19 mouse cellular contexts compared by ENCODE assay signal in genomic region chr13:71631447-71631846, GRCm38 (mm10).
DNase-seq lines count a peak whose midpoint lies in the region; ATAC-seq and TF ChIP-seq lines count a peak whose summit lies in the region.
"Had no signal": no experiment of that assay in that cellular context is flagged by ENCODE, and none has a peak within 500 bp of the region (broad histone marks: within the 10 kb centered on the region; RNA-seq: fewer than 3 reads in every experiment).

No protein-coding gene starts in this region.

- H3K9ac ChIP-seq in hindbrain, postnatal 0 days (replicated peaks; ENCODE audit: low read length) = no peak overlapping the region
- no peak overlapping the region for H3K9ac ChIP-seq in hindbrain, embryonic 12.5 days
- H3K9ac ChIP-seq in lung, postnatal 0 days (replicated peaks; ENCODE audit: low read depth) = no peak overlapping the region
- H3K9ac ChIP-seq in stomach, postnatal 0 days (ENCODE audit: low read length) = no peak overlapping the region
- H3K9ac ChIP-seq: embryonic facial prominence, embryonic 12.5 days; forebrain, postnatal 0 days; hindbrain, embryonic 15.5 days had no signal

- CTCF ChIA-PET in Patski (lab: Charles Lee) = no interaction called here

- no peaks in the 10 kb centered on the region for H3K9me3 ChIP-seq in hindbrain, postnatal 0 days (ENCODE audit: low read length)
- no peaks in the 10 kb centered on the region for H3K9me3 ChIP-seq in hindbrain, embryonic 12.5 days (replicated peaks)
- H3K9me3 ChIP-seq in lung, postnatal 0 days (ENCODE audit: low read length) = no peaks in the 10 kb centered on the region
- no peaks in the 10 kb centered on the region for H3K9me3 ChIP-seq in stomach, postnatal 0 days (ENCODE audit: control insufficient read depth, low read length)
- H3K9me3 ChIP-seq: embryonic facial prominence, embryonic 12.5 days; hindbrain, embryonic 10.5 days; hindbrain, embryonic 15.5 days had no signal

- no peak for ATAC-seq in hindbrain, postnatal 0 days
- ATAC-seq in hindbrain, embryonic 12.5 days (ENCODE audit: low FRiP score) = no peak
- ATAC-seq in lung, postnatal 0 days = no peak
- no peak for ATAC-seq in Patski
- ATAC-seq in stomach, postnatal 0 days (ENCODE audit: low FRiP score, low TSS enrichment) = no peak
- ATAC-seq: forebrain, postnatal 0 days; inflammation-experienced regulatory T-cells, adult 6 months had no signal

- no peaks in the 10 kb centered on the region for H3K4me1 ChIP-seq in hindbrain, postnatal 0 days (ENCODE audit: insufficient read depth, low read length)
- H3K4me1 ChIP-seq in hindbrain, embryonic 12.5 days = no peaks in the 10 kb centered on the region
- H3K4me1 ChIP-seq in lung, postnatal 0 days (ENCODE audit: insufficient read depth, low read depth, low read length) = no peaks in the 10 kb centered on the region
- no peaks in the 10 kb centered on the region for H3K4me1 ChIP-seq in stomach, postnatal 0 days (replicated peaks; ENCODE audit: control insufficient read depth, insufficient read depth)
- H3K4me1 ChIP-seq: embryonic facial prominence, embryonic 12.5 days; hindbrain, embryonic 15.5 days had no signal

- in situ Hi-C loops in Patski (cut with MboI; ENCODE audit: low pct_unique_long_range_greater_than_20kb) = no loop called here

- H3K27ac ChIP-seq in hindbrain, postnatal 0 days = no peak overlapping the region
- H3K27ac ChIP-seq in hindbrain, embryonic 12.5 days = no peak overlapping the region
- H3K27ac ChIP-seq in lung, postnatal 0 days (ENCODE audit: low read length) = no peak overlapping the region
- H3K27ac ChIP-seq in stomach, postnatal 0 days (replicated peaks) = no peak overlapping the region
- H3K27ac ChIP-seq: embryonic facial prominence, embryonic 12.5 days; hindbrain, embryonic 10.5 days; hindbrain, embryonic 15.5 days had no signal

- no peaks in the 10 kb centered on the region for H3K27me3 ChIP-seq in hindbrain, postnatal 0 days (ENCODE audit: insufficient read depth, low read length)
- H3K27me3 ChIP-seq in hindbrain, embryonic 12.5 days = peaks cover 21% of the 10 kb centered on the region
- no peaks in the 10 kb centered on the region for H3K27me3 ChIP-seq in lung, postnatal 0 days (replicated peaks; ENCODE audit: insufficient read depth, low read length)
- peaks cover 3% of the 10 kb centered on the region for H3K27me3 ChIP-seq in Patski
- H3K27me3 ChIP-seq in stomach, postnatal 0 days (ENCODE audit: control insufficient read depth, insufficient read depth, low read length) = no peaks in the 10 kb centered on the region
- H3K27me3 ChIP-seq: embryonic facial prominence, embryonic 12.5 days had no signal

- POLR2A ChIA-PET in Patski (lab: Charles Lee) = no interaction called here

- H3K4me2 ChIP-seq in hindbrain, postnatal 0 days (ENCODE audit: low read depth, low read length) = no peak overlapping the region
- no peak overlapping the region for H3K4me2 ChIP-seq in hindbrain, embryonic 12.5 days (replicated peaks)
- H3K4me2 ChIP-seq in lung, postnatal 0 days (replicated peaks; ENCODE audit: low read depth, low read length) = no peak overlapping the region
- no peak overlapping the region for H3K4me2 ChIP-seq in stomach, postnatal 0 days (replicated peaks; ENCODE audit: low read depth)
- H3K4me2 ChIP-seq: embryonic facial prominence, embryonic 12.5 days; hindbrain, embryonic 15.5 days had no signal

- 60% methylated on average over 2 of the region's 2 CpGs for WGBS in hindbrain, postnatal 0 days
- 49% methylated on average over 2 of the region's 2 CpGs for WGBS in hindbrain, embryonic 12.5 days
- 45% methylated on average over 2 of the region's 2 CpGs for WGBS in lung, postnatal 0 days
- 53% methylated on average over 2 of the region's 2 CpGs for WGBS in stomach, postnatal 0 days

- TF ChIP-seq EP300 in lung, postnatal 0 days (IDR thresholded peaks at IDR 0.05) = no peak
- TF ChIP-seq EP300 in stomach, postnatal 0 days (optimal IDR thresholded peaks at IDR 0.05) = no peak

- DNase-seq in hindbrain, postnatal 0 days (ENCODE audit: low spot score) = peak; percentile 23
- peak; percentile 23 for DNase-seq in lung, postnatal 0 days (ENCODE audit: low spot score)
- DNase-seq in lung, adult 18-20 months = no peak
- DNase-seq in Patski (ENCODE audit: low read depth, low spot score) = no peak
- no peak for DNase-seq in stomach, postnatal 0 days (ENCODE audit: low spot score)
- no peak for DNase-seq in yolk sac, embryonic 10.5 days (ENCODE audit: low spot score)
- DNase-seq: adrenal gland, postnatal 10 days; cerebellum, adult 11-12 months; cerebellum, adult 9-10 months; cerebellum, postnatal 25 days; forebrain, postnatal 0 days; gastrocnemius, postnatal 14 days; heart, postnatal 14 days had no signal

- peak; percentile 45 for TF ChIP-seq CTCF in hindbrain, postnatal 0 days (IDR thresholded peaks at IDR 0.05; ENCODE audit: low read depth)
- peak; percentile 34 for TF ChIP-seq CTCF in lung, postnatal 0 days (IDR thresholded peaks at IDR 0.05)
- peak; percentile 32 for TF ChIP-seq CTCF in Patski (IDR thresholded peaks at IDR 0.05)
- peak; percentile 36 for TF ChIP-seq CTCF in stomach, postnatal 0 days (IDR thresholded peaks at IDR 0.05; ENCODE audit: low read depth)

- no peaks in the 10 kb centered on the region for H3K36me3 ChIP-seq in hindbrain, postnatal 0 days (ENCODE audit: insufficient read depth, low read length)
- H3K36me3 ChIP-seq in hindbrain, embryonic 12.5 days = no peaks in the 10 kb centered on the region
- no peaks in the 10 kb centered on the region for H3K36me3 ChIP-seq in lung, postnatal 0 days (ENCODE audit: insufficient read depth, low read length)
- no peaks in the 10 kb centered on the region for H3K36me3 ChIP-seq in stomach, postnatal 0 days (ENCODE audit: control insufficient read depth, insufficient read depth, low read length)
- H3K36me3 ChIP-seq: embryonic facial prominence, embryonic 12.5 days; G1E; hindbrain, embryonic 10.5 days; hindbrain, embryonic 15.5 days had no signal

- H3K4me3 ChIP-seq in hindbrain, postnatal 0 days (ENCODE audit: low read length) = no peak overlapping the region
- H3K4me3 ChIP-seq in hindbrain, embryonic 12.5 days = no peak overlapping the region
- H3K4me3 ChIP-seq in lung, postnatal 0 days (ENCODE audit: low read depth, low read length) = no peak overlapping the region
- H3K4me3 ChIP-seq in stomach, postnatal 0 days (ENCODE audit: low read depth, low read length) = no peak overlapping the region
- H3K4me3 ChIP-seq: embryonic facial prominence, embryonic 12.5 days; hindbrain, embryonic 10.5 days; hindbrain, embryonic 15.5 days had no signal

Comparison
In these comparisons a context has a peak if more than half of its experiments do, and no peak if none do; other contexts are left out.
1. DNase-seq: peak in hindbrain, postnatal 0 days (single experiment) and lung, postnatal 0 days (single experiment); none in lung, adult 18-20 months (0 of 2), Patski (single experiment), stomach, postnatal 0 days (single experiment) and yolk sac, embryonic 10.5 days (single experiment).
2. Peak in every context shown above with its lines, with median percentiles within 50 percentile points of each other: CTCF ChIP-seq.